Mouse (Mus musculus) forebrain, embryonic 10.5 days (tissue): ENCODE results near the gene Cbx5. TPM values are rescaled to one million over a fixed set of nuclear protein-coding genes. Genes with fewer than 3 reads are reported as not detected.

Source experiments
- microRNA counts: library from miRNA; unstranded; fragments of <30 nt; microRNA quantifications from one replicate; lab custom pipeline; 2017
- microRNA-seq: library from miRNA; unstranded; fragments of <30 nt; microRNA quantifications from one replicate; pipeline ENCODE4, GENCODE M21; 2017
- polyA plus RNA-seq: library from polyadenylated mRNA; unstranded; fragments of >200 nt; fragmentation: Nextera tagmentation; extraction: Ambion mirVana; gene quantifications from 2 replicates; pipeline ENCODE4 v1.2.1, GENCODE M21; 2016

The Cbx5 gene
- polyA plus RNA-seq, 1 experiment from 2014 or later: 212 TPM

MicroRNA genes within 50 kb of the gene (microRNA counts, 519-probe panel; counts per million panel counts)
- 5,622 counts per million, percentile 89 among the panel's probes with 10 or more counts for microRNA mmu-miR-148b (lab: Ali Mortazavi, UCI)

Small RNA genes lying within 50 kb of the gene (microRNA-seq; reads per million reads assigned to microRNA genes)
- 327 reads per million, percentile 61 among the genes with 10 or more reads in this experiment for gene Mir148b

Other genes starting within 250 kb of the Cbx5 start
- not detected in 2 replicates for gene Hoxc8, start 249.2 kb downstream of the Cbx5 start, polyA plus RNA-seq
- not detected in 2 replicates for gene Hoxc6, start 241.6 kb downstream of the Cbx5 start, polyA plus RNA-seq
- gene Hoxc4, start 220.9 kb downstream of the Cbx5 start, polyA plus RNA-seq: not detected in 2 replicates
- gene Smug1, start 72.7 kb downstream of the Cbx5 start, polyA plus RNA-seq: 21.7 and 21.8 TPM in 2 replicates
- 1,920 and 1,979 TPM in 2 replicates for gene Hnrnpa1, start 616 bp upstream of the Cbx5 start, polyA plus RNA-seq
- 5.5 and 8.3 TPM in 2 replicates for gene Nfe2, start 18.6 kb upstream of the Cbx5 start, polyA plus RNA-seq
- gene Copz1, start 32.9 kb upstream of the Cbx5 start, polyA plus RNA-seq: 279 and 280 TPM in 2 replicates
- gene Gpr84, start 70.8 kb upstream of the Cbx5 start, polyA plus RNA-seq: 0.14 and 0.36 TPM in 2 replicates
- 23.1 and 23.6 TPM in 2 replicates for gene Zfp385a, start 100.3 kb upstream of the Cbx5 start, polyA plus RNA-seq
- gene Itga5, start 126.9 kb upstream of the Cbx5 start, polyA plus RNA-seq: 22.8 and 25.6 TPM in 2 replicates
- gene Gtsf1, start 190.7 kb upstream of the Cbx5 start, polyA plus RNA-seq: not detected in 2 replicates
- gene Gtsf2, start 208.7 kb upstream of the Cbx5 start, polyA plus RNA-seq: 0.41 TPM in 1 of 2 replicates, not detected in the other
- gene Nckap1l, start 214.0 kb upstream of the Cbx5 start, polyA plus RNA-seq: 1.2 and 1.3 TPM in 2 replicates